Mouse (Mus musculus) spleen, adult 18-20 months (tissue): ENCODE results near the gene Csnk1g1.

Experiments used
- DNase-seq, 2 experiments: peaks; one replicate each; pipeline ENCODE4 v3.0.0; 2022; ENCODE audit warnings: mixed read lengths in 2 of 2

Csnk1g1 gene

GRCm38 (mm10) chr9:66004380-66004779, 95.7 kb downstream of the Csnk1g1 start:
- peak in 1 of 2 experiments; percentile 2 for DNase-seq

- no peak for DNase-seq
Observed at GRCm38 (mm10) chr9:66007603-66008202, 99.0 kb downstream of the Csnk1g1 start.

GRCm38 (mm10) chr9:66020601-66021000, 111.9 kb downstream of the Csnk1g1 start:
- no peak for DNase-seq

- DNase-seq: no peak
Observed at GRCm38 (mm10) chr9:66038082-66038481, 129.4 kb downstream of the Csnk1g1 start.

- no peak for DNase-seq
Observed at GRCm38 (mm10) chr9:66038581-66038980, 129.9 kb downstream of the Csnk1g1 start.

GRCm38 (mm10) chr9:66039290-66039689, 130.6 kb downstream of the Csnk1g1 start:
- DNase-seq: no peak

GRCm38 (mm10) chr9:66040801-66041200, 132.1 kb downstream of the Csnk1g1 start:
- no peak for DNase-seq

- DNase-seq: no peak
Observed at GRCm38 (mm10) chr9:66042331-66042730, 133.6 kb downstream of the Csnk1g1 start.

GRCm38 (mm10) chr9:66043241-66043640, 134.5 kb downstream of the Csnk1g1 start:
- DNase-seq: no peak

- DNase-seq: no peak
Observed at GRCm38 (mm10) chr9:66049931-66050601, 141.3 kb downstream of the Csnk1g1 start.

- DNase-seq: no peak
Observed at GRCm38 (mm10) chr9:66051493-66051892, 142.8 kb downstream of the Csnk1g1 start.

GRCm38 (mm10) chr9:66052731-66053130, 144.0 kb downstream of the Csnk1g1 start:
- no peak for DNase-seq

- DNase-seq: no peak
Observed at GRCm38 (mm10) chr9:66053620-66054019, 144.9 kb downstream of the Csnk1g1 start.

- peak; percentile 96 for DNase-seq
Observed at GRCm38 (mm10) chr9:66059583-66060307, 151.0 kb downstream of the Csnk1g1 start, which contains the start of gene Ppib. Gene Ppib (plus strand): TSS chr9:66060222.

GRCm38 (mm10) chr9:66060308-66060647, 151.6 kb downstream of the Csnk1g1 start:
- DNase-seq: no peak

- no peak for DNase-seq
Observed at GRCm38 (mm10) chr9:66060986-66061385, 152.3 kb downstream of the Csnk1g1 start.

- DNase-seq: no peak
Observed at GRCm38 (mm10) chr9:66061656-66062055, 152.9 kb downstream of the Csnk1g1 start.

GRCm38 (mm10) chr9:66063446-66063845, 154.7 kb downstream of the Csnk1g1 start:
- DNase-seq: no peak

- no peak for DNase-seq
Observed at GRCm38 (mm10) chr9:66064316-66064715, 155.6 kb downstream of the Csnk1g1 start.

- DNase-seq: no peak
Observed at GRCm38 (mm10) chr9:66066791-66067190, 158.1 kb downstream of the Csnk1g1 start.

GRCm38 (mm10) chr9:66067542-66067941, 158.8 kb downstream of the Csnk1g1 start:
- peak in 1 of 2 experiments; percentile 30 for DNase-seq

GRCm38 (mm10) chr9:66068056-66068455, 159.3 kb downstream of the Csnk1g1 start:
- DNase-seq: no peak

GRCm38 (mm10) chr9:66068971-66069391, 160.3 kb downstream of the Csnk1g1 start:
- no peak for DNase-seq

- peak; percentile 73 to 87 for DNase-seq
Observed at GRCm38 (mm10) chr9:66069583-66069982, 160.9 kb downstream of the Csnk1g1 start, which contains the start of gene Snx22. Gene Snx22 (minus strand): TSS chr9:66069719.
